Mouse (Mus musculus) left cerebral cortex, postnatal 36 days (tissue): Measurements from ENCODE around the gene Gm33543. TPM values are rescaled to one million over a fixed set of nuclear protein-coding genes. Genes with fewer than 3 reads are reported as not detected.

ENCODE experiments used
- DNase-seq, 2 experiments: peaks; one replicate each; pipeline ENCODE4 v3.0.0; 2021 to 2022; ENCODE audit warnings: low spot score in 2 of 2, mixed read lengths in 1 of 2
- intact Hi-C: fragments of 180-260 bp; cut with DNase I; formaldehyde crosslinking; loops from one replicate; pipeline ENCODE4 v1.15.1; 2025
- total RNA-seq, 2 experiments: library from RNA; stranded (reverse); gene quantifications; 2 replicates each; pipeline ENCODE4 v1.2.3; 2021

Gm33543 gene
- total RNA-seq, 2 experiments from 2014 or later = 0.36 TPM; not detected in 1

- intact Hi-C loops = no loop called here
- DNase-seq = no peak
Observed at GRCm38 (mm10) chr10:95784837-95785236, 57.9 kb downstream of the Gm33543 start.

- DNase-seq = no peak
- intact Hi-C loops = no loop called here
Observed at GRCm38 (mm10) chr10:95780881-95781600, 61.7 kb downstream of the Gm33543 start.

- intact Hi-C loops = no loop called here
- DNase-seq = no peak
Observed at GRCm38 (mm10) chr10:95779801-95780385, 62.8 kb downstream of the Gm33543 start.

GRCm38 (mm10) chr10:95778622-95779021, 64.1 kb downstream of the Gm33543 start:
- intact Hi-C loops = no loop called here
- no peak for DNase-seq

DNA sequence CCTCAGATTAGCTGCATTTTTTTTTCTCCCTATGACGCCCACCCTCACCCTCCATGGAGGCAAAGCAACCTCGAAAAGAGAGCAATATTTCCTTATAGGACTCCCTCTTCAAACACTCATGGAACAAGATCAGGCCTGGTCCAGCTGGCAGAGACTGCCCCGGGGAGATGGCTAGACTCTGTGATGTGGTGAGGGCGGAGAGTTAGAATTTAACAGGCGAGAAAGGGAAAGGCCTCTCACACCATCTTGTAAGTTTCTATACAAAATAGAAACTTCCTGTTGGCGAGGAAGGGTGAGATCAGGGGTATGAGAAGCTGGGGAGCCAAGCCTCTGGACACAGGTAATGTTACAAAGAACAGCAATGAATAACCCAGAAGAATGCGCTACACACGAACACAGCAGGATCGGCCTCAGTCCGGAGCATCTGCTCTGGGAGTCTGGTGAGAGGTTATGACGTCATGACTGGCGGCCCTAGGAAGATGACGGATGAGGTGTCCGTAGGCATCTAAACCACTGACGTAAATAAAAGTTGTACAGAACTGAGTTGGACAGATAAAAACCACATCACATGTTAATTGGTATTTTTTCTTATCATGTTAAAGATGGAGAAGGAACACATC, 64.9 kb downstream of the Gm33543 start:
- intact Hi-C loops = no loop called here

GRCm38 (mm10) chr10:95777071-95777470, 65.7 kb downstream of the Gm33543 start:
- intact Hi-C loops = no loop called here
- no peak for DNase-seq

More for the DNA sequence above, 64.9 kb downstream of the Gm33543 start:
- no peak for DNase-seq

- no peak for DNase-seq
- intact Hi-C loops = no loop called here
Observed at GRCm38 (mm10) chr10:95774856-95775255, 67.9 kb downstream of the Gm33543 start.

DNA sequence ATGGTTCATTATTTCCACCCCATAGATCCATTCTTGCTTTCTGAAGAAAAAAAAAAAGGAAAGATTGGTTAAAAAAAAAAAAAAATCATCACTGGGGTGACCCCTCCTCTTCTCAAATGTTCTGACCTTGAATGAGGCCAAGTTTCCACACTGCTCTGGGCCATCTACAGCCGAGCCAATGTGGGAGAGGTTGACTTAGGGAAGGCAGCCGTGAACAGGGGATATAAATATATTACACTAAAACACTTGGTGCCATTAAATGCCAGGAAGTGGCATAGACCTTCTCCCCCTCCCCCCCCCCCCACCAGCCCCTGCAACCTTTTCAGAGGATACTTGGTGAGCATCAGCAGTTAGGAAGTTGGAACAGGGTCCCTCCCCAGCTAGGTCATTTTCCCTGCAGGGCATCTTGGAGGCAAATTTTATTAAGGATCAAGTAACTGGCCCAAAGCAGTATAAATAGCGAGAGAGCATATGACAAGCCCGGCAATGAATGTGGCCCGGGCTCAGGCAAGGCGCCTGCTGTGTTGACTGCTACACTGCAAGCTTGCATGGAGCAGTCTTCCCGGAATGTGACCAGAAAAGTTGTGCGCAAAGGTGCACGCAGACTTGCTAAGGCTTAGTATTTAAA, 68.6 kb downstream of the Gm33543 start:
- intact Hi-C loops = no loop called here
- DNase-seq = no peak

Other genes starting within 250 kb of the Gm33543 start
- gene Anapc15-ps, start 169.5 kb downstream of the Gm33543 start, total RNA-seq = not detected
- 10 to 100 TPM; 31.7 to 34.0 TPM for gene Eea1, start 97.7 kb upstream of the Gm33543 start, total RNA-seq